Mouse (Mus musculus) adrenal gland, adult (tissue): ENCODE results near the gene Gm20388.

Experiments
- DNase-seq, 2 experiments: peaks; one replicate each; pipeline ENCODE4 v3.0.0; 2022 to 2023; ENCODE audit warnings: low spot score in 1 of 2; ENCODE audit not compliant: inconsistent age in 2 of 2

The Gm20388 gene

DNA sequence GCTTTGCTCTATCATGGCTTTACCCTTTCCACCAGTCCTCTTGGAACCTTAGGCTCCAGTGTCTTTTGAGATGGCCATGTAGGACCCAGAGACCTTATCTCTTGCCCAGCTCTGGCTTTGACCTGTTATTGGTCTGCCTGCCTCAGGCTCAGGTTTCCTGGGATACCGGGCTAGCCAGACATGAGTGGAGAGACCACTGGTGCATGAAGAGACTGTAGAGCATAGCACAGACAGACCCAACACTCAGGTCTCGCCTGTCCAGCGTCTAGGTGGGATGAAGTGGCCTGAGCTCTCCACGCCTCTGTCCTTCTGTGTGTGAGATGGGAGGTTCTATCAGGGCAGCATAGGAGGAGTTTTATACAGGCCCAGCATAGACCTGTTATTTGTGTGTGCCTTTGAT, 3438.4 kb downstream of the Gm20388 start:
- DNase-seq, result no peak

DNA sequence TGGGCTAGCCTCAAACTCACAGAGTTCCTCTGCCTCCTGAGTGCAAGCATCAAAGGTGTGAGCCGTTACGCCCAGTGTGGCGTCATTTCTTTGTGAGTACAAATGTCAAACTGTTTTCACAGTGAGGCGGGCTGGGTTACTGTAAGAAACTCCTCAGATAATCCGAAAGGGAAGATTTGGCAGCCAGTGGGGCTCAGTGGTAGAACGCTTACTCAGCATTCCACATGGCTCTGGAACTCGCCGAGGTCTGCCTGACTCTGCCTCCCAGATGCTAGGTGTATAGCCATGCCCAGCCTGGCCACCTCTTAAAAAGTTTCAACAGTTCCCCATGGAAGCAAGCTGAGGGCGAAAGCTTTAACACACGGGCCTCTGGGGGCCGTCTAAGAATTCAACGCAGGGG, 3441.5 kb downstream of the Gm20388 start:
- no peak for DNase-seq

DNA sequence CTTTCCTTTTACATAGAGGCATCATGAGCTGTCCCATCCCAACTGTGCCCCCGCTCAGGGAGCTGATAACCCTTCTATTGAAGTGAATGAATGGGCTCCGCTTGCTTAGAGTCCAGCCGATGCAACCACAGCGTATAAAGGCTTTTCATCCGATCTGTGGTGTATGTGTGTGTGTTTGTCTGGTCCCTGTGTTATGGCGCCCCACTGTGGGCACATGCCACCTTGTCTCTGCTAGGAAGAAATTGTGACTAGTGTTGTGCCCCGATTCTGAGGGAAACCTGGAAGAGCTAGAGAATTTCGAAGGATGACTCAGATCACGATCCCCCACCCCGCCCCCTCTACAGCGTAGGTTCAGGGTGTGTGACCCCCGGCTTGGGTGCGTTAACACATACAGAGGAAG, 3442.1 kb downstream of the Gm20388 start:
- peak in 1 of 2 experiments; percentile 64 for DNase-seq

DNA sequence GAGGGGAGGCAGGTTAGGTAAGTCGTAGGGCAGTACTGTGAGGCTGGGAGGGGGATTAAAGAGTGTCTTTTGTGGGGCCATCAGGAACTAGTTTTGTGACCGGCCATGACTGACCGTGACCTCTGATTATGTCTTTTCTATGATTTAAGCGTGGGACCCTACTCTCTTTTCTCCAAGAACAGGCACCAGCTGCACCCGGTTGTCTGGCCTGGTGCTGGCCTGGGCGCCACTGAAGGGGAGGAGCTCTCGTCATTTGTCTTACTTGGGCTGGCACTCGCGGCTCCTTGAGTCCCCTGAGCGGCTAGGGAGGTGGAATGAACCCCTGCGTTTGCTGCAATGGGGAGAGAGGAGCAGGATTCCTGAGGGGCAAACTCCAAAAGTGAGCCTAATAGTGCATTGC, 3442.6 kb downstream of the Gm20388 start:
- DNase-seq, result peak in 1 of 2 experiments; percentile 17

DNA sequence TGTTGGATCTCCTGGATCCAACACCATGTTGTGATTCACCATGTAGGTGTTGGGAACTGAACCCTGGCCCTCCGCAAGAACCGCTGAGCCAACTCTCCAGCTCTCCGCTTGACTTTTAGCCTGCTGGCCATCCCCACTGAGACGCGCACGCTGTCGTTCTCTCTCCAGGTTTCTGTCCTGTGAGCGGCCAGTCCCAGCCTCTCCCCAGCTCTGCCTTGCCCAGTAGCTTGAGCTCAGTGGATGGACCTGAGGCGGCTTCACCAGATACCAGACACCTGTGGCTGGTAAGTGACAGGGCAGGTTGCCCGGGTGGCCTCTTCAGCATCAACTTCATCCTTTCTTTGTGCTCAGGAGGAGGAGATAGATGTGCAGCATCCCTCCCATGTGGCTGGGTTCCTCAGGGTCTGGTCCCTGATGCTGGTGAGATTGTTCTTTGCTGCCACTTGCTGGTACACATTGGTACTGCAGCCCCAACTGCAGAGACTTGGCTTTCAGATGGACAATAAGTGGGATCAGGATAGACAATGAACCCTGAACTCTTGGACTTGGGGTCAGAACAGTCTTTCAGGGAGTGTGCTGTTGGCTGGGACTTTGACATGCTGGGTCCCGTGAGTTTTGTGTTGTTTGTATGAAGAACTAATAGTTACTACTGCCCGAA, 3450.6 kb downstream of the Gm20388 start:
- peak; percentile 66 to 92 for DNase-seq

DNA sequence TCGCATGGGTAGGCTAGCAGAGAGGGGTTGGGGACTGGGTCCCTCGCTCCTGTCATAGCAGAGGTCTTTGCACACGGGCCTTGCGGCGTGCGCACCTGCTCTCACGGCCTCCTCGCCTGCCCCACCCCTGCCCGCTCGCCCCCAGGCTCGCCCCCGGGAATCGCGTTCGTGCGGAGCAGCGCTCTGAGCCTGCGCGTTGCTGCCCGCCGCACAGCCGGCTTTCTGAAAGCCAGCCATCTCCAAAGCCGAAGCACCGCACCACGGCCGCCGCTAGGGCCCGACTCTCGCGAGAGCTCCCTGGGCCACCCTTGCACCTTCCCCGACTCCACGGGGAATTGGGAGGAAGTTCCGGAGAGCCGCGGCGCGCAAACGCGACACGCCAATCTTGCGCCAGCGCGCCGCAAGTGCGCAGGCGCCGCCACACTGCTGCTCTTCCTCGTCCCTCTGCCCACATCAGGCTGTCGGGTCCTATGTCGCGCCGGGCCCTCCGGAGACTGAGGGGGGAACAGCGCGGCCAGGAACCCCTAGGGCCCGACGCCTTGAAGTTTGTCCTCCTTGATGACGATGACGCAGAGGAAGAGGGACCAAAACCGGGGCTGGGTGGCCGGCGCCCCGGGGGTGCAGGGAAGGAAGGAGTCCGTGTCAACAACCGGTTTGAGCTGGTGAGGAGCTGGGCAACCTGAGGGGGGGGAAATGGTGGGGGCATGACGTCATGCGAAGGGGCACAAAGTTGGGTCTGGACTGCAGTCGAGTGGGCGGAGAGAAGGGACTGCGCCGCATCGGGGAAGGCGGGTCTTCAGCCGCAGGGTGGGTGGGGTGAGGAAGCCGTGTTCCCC, 3463.0 kb downstream of the Gm20388 start, which contains the start of gene Tcf25:
TSS of gene Tcf25 (plus strand) at position 351 of the 836 bp plus-strand sequence.
- peak; percentile 97 to 98 for DNase-seq

DNA sequence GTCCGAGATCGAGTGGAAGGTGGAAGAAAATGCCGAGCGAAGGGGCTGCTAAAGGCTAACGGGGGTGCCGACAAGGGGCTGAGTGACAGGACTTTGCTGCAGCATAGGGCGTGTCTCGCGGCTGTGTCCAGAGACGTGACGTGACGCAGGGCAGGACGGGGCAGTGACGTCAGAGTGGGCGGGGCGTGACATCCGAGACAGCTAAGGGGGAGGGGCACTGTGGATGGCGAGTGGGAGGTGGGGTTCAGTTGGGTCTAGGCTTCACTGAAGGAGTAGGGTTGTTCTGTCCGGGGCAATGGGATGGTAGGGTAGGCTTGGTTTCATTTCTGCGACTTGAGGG, 3463.6 kb downstream of the Gm20388 start:
- DNase-seq, result peak; percentile 95 to 98

DNA sequence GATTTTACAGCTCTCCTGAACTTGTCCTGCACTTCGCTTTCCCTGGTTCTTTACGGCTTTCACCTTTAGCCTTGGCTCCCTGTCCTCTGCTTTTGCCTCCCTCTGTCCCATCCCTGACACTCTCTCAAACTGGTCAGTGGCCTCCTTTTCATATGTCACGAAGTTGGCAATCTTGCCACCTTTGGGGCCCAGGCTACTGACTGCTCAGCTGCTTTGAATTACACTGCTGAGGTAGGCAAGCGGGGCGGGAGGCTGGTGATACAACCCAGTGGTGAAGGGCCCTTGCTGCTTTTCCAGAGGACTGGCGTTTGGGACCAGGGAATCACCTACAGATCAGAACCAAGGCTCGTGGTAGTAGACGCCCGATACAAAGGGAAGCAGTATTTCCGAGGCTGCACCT, 3465.1 kb downstream of the Gm20388 start:
- DNase-seq, result no peak

DNA sequence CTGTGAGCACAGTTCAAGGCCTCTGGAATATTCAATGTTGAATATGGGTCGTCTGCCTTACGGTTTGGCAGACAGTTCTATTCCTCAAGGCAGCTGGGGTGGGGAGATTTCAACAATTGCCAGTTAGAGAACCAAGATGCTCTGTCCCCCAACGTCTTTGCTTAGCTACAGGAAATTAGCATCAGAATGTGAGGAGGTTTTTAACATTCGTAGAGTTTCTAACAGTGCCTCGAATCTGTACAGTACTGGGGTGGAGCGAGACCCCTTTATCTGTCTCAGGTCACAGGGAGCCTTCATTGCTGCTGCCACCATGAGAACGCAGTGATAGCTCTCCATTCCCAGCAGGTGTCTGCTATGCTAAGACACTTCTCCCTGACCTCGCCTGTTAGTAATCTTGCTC, 3465.5 kb downstream of the Gm20388 start:
- DNase-seq, result no peak

DNA sequence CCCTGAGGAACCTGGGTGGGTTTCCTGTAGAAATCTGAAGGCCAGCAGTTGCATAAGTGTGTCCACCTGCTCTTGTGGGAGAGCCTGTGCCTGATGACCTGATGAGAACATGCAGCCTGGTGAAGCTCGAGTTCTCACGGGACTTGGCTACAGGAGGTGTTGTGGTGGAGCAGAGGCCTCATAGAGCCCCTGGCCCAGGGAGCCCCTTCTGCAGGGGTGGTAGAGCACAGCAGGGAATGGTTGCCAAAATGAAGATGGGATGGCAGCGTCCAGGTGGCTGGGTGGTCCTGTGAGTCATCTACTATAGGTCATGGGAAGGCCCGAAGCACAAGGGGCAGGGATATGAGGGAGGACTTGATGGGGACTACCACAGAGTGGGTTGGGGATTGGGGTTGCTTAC, 3471.1 kb downstream of the Gm20388 start:
- DNase-seq, result no peak

DNA sequence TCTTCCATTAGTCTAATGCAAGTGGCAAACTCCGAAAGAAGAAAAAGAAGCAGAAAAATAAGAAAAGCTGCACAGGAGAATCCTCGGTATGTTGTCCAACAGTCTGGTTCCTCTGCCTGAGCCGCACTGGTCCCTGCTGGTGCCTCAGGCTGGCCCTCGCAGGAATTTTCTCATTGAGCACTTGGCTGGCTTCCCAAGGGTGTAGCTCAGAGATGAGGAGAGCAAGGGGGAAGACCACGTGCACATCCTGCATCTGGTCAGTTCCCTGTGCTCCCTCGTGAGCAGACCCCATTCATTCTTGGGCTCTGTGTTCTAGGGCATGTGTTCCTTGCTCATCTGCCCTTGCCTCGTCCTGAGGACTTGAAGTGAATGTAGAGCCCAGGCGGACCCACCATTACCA, 3471.9 kb downstream of the Gm20388 start:
- DNase-seq, result no peak

DNA sequence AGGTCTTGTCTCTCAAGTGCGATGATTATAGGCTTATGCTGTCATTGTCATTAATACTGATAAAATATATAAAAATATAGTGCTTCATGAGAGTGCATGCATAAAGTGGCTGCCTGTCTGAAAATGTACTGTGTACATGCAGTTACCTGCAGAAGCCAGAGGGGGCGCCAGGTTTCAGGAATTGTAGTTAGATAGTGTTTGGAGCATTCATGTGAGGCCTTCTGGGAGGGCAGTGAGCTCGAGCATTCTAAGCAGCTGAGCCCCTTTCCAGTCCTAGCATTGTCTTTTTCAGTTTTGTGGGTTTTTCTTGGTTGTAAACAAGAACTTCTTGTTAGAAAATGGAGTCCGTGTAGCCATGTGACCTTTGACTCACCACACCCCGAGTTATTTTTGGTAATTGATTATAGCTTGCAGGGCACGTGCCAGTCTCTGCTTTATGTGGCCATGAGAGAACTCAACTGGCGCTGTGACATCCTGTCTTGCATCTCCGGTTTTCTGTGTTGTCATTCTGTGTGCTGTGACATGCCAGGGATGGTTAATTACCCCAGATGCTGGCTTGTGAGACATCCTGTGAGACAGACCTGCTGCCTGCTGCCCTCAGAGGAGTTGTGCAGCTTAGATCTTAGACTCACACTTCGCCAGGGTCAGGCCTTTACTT, 3474.4 kb downstream of the Gm20388 start:
- peak; percentile 44 to 68 for DNase-seq

DNA sequence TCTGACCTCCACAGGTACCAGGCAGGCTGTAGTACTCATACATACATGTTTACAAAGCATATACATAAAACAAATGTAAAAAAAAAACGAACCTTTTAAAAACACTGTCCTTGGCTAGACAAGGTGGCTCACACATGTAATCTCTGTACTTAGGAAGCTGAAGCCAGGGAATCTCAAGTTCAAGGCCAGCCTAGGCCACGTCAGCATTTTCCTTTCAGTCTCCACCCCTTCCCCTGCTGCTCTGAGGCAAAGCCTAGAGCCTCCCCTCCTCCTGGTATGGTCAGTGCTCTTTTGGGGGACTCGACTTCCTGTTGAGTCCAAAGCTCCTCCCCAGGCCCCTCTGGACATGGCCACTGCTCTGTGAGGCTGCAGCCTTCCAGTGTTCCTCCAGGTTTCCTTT, 3476.4 kb downstream of the Gm20388 start:
- DNase-seq, result peak; percentile 62 to 76

DNA sequence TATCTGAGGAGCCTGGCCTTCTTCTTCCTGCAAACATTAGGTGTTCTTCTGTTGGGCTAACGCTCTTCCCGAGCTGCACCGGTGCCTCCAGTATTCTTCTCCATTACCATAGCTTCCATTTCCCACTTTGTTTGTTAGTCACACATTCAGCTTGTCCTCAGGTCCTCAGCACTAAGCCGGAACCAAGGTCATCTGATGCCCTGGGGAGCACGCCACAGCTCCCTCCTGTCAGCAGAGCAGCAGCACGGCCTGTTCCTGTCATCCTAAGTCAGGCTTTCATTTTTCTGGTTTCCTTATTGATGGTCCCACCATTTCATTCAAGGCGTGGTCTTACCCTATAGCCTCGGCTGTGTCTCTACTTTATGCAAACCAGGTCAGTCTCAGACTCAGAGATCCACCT, 3477.2 kb downstream of the Gm20388 start:
- peak in 1 of 2 experiments; percentile 73 for DNase-seq

DNA sequence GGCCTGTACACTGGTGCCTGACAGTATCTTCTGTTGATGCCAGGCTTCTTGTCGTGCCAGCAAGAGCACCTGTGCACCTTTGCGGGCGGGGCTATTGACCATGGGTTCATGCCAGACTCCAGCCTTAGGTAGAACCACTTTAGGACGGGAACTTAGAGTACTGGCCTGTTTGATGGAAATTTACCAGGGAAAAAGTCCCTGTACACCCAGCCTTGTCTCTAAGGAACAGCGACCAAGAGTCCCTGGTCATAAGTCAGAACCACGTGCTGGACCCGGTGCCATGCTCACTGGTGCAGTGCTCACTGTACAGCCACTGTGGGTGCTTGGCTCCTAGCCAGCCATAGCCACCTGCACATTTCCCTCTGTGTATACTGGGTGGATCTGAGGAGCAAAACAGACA, 3478.4 kb downstream of the Gm20388 start:
- DNase-seq, result no peak

DNA sequence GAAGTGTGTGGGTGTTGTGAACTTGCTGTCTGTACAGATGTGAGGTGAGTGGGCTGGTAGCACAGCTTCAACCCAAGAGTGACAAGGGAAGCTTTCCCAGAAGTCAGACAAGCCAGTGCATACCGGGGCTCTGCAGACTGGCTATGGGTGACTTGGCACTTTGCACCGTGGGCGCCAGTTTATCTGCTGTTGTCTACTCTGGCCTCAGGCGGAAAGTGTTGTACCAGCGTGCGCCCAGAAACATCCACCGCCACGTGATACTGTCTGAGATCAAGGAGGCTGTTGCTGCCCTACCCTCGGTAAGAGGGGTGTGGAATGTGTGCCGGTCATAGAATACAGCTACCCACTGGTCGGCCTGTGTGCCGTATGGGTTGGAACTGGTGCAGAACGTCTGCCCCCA, 3487.7 kb downstream of the Gm20388 start:
- DNase-seq, result no peak

DNA sequence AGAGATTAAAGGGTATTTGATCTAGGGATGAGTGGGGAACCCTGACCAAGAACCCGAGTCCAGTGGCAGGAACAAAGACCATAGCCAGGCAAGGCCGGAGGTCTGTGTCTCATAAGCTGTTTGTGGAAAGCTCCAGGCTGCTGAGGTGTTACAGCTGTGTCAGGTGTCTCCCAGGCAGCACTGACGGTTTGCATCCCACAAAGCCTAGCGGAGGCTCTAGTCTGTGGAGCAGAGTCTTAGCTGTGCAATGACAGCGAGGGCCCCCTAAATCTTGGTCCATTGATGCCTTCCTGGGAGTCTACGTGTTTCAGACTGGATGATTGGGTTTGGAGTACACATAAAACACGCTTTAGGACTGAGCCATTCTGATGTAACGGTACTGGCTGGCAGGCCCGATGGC, 3491.3 kb downstream of the Gm20388 start:
- no peak for DNase-seq

DNA sequence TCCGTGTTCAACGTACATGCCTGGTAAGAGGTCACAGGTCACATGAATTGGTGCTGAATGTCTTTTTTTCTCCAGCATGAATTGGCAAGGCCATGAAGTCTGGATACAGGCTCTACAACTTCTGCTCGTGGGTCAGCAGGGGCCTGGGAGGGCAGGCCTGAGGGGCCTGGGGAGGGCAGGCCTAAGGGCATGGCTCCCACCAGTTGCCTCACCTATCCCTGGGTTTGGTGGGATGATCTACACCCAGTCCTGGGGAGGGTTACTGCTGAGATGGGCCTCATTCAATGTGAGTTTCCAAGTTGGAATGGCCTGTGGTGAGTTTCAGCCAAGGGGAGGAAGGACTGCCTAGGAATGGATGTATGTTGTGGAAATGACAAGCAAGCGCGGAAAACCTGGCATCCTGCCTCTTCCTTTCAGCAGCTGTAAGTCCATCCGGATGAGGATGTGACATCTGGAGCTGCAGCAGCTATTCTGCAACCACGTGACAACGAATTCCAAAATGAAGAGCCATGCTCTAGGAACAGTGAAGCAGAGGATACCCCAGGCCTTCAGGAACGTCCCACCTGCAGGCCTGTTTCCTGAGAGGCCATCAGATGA, 3492.2 kb downstream of the Gm20388 start:
- DNase-seq, result no peak

DNA sequence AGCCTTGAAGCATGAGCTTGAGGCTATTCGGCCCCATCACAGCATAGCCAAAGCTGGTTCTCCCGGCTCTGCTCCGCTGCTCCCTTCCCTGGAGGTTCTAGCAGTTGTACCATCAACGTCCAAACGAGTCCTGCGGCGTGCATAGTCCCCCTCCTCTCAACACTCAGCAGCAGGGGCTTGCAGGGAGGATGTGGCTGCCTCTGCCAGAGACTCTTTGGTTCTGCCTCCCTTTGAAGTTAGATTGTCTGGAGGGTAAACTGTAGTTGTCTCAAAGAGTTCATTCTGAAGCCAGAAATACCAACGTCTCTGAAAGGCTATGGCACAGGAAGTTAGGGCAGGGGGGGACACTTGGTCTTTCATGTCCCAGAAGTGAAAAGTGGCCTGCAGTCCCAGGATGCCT, 3493.9 kb downstream of the Gm20388 start:
- DNase-seq, result no peak

DNA sequence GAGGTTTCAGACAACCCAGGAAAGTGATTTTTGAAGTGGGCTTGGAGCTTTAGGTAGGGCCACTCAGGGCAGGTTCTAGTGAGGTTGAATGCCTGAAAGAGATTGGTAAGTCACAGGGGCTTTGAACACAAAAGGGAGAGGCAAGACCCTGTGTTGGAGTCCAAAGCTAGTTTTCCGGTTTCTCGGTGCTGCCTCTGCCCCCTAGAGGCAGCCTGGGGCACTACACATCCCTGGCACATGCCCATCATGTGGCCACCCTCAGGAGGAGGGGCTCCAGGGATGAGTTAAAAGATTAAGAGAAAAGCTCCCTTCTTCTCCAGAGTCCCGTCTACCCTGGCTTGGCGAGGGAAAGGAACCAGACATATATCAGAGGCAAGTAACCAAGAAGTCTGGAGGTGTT, 3496.1 kb downstream of the Gm20388 start, which contains the start of gene Mc1r:
TSS of gene Mc1r (plus strand) at position 322 of the 400 bp plus-strand sequence.
- peak; percentile 69 to 87 for DNase-seq

DNA sequence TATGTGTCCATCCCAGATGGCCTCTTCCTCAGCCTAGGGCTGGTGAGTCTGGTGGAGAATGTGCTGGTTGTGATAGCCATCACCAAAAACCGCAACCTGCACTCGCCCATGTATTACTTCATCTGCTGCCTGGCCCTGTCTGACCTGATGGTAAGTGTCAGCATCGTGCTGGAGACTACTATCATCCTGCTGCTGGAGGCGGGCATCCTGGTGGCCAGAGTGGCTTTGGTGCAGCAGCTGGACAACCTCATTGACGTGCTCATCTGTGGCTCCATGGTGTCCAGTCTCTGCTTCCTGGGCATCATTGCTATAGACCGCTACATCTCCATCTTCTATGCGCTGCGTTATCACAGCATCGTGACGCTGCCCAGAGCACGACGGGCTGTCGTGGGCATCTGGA, 3497.0 kb downstream of the Gm20388 start:
- DNase-seq, result no peak
